Mouse (Mus musculus) olfactory bulb, adult 2 months (tissue): Measurements from ENCODE around the gene BC048403. TPM values are rescaled to one million over a fixed set of nuclear protein-coding genes. Genes with fewer than 3 reads are reported as not detected.

Experiments
- H3K27ac ChIP-seq: fragments of 200-500 bp; 2 replicates; pipeline ENCODE4 v1.5.1; 2012; ENCODE audit warnings: low read depth, low read length; ENCODE audit not compliant: insufficient read depth
- H3K4me1 ChIP-seq: fragments of 200-500 bp; 2 replicates; pipeline ENCODE4 v1.6.1; 2012; ENCODE audit warnings: low read length; ENCODE audit not compliant: control insufficient read depth, insufficient read depth
- H3K4me3 ChIP-seq: fragments of 200-500 bp; 2 replicates; pipeline ENCODE4 v1.5.1; 2012; ENCODE audit warnings: mild to moderate bottlenecking, low read depth, low read length, moderate library complexity; ENCODE audit not compliant: insufficient read depth
- CTCF ChIP-seq: fragments of 200-500 bp; IDR thresholded peaks from 2 replicates; pipeline ENCODE4 v1.5.1; 2012; ENCODE audit warnings: low read depth, mild to moderate bottlenecking, low read length, moderate library complexity; ENCODE audit not compliant: insufficient read depth
- POLR2A ChIP-seq: fragments of 200-500 bp; IDR thresholded peaks from 2 replicates; pipeline ENCODE4 v1.6.1; 2012; ENCODE audit warnings: mild to moderate bottlenecking, low read depth, low read length, moderate library complexity; ENCODE audit not compliant: insufficient read depth
- WGBS: fragments of 180-500 bp; shearing (Covaris S2); methylation state at CpG from one replicate; pipeline ENCODE4 v1.1.7; 2018; 5-methylcytosine and 5-hydroxymethylcytosine counted together
- polyA plus RNA-seq: library from polyadenylated mRNA; stranded (reverse); fragments of >200 nt; gene quantifications from 2 replicates; pipeline ENCODE4 v1.2.4, GENCODE M21; 2012; ENCODE audit warnings: low replicate concordance; ENCODE audit not compliant: missing spikeins, insufficient read depth, insufficient read length

BC048403 gene
- polyA plus RNA-seq, 1 experiment = not detected

GRCm38 (mm10) chr10:121718896-121719585, 20.7 kb upstream of the BC048403 start:
- no peaks in the 10 kb centered on the region for H3K4me1 ChIP-seq
- 87% methylated on average over 18 of the region's 18 CpGs for WGBS
- no peak overlapping the region for H3K4me3 ChIP-seq
- no peak for TF ChIP-seq POLR2A
- no peak for TF ChIP-seq CTCF
- H3K27ac ChIP-seq = no peak overlapping the region

GRCm38 (mm10) chr10:121720701-121721100, 19.0 kb upstream of the BC048403 start:
- TF ChIP-seq POLR2A = no peak
- no peak for TF ChIP-seq CTCF

GRCm38 (mm10) chr10:121726505-121726904, 13.2 kb upstream of the BC048403 start:
- 67% methylated on average over 4 of the region's 4 CpGs for WGBS
- H3K27ac ChIP-seq = no peak overlapping the region
- H3K4me1 ChIP-seq = no peaks in the 10 kb centered on the region
- H3K4me3 ChIP-seq = no peak overlapping the region
- TF ChIP-seq POLR2A (no peak), CTCF (no peak)

More at GRCm38 (mm10) chr10:121720701-121721100, 19.0 kb upstream of the BC048403 start:
- H3K27ac ChIP-seq = no peak overlapping the region
- H3K4me3 ChIP-seq = no peak overlapping the region
- WGBS = 96% methylated on average over 13 of the region's 13 CpGs
- H3K4me1 ChIP-seq = no peaks in the 10 kb centered on the region

GRCm38 (mm10) chr10:121727151-121727550, 12.6 kb upstream of the BC048403 start:
- H3K4me3 ChIP-seq = no peak overlapping the region
- no peak for TF ChIP-seq POLR2A
- TF ChIP-seq CTCF = no peak
- no peaks in the 10 kb centered on the region for H3K4me1 ChIP-seq
- no peak overlapping the region for H3K27ac ChIP-seq
- 79% methylated on average over 4 of the region's 4 CpGs for WGBS

- WGBS = 96% methylated on average over 4 of the region's 4 CpGs
- H3K4me1 ChIP-seq = peaks cover 2% of the 10 kb centered on the region; the same call in 1 of the 2 replicates
Observed at GRCm38 (mm10) chr10:121728226-121728625, 11.5 kb upstream of the BC048403 start.

GRCm38 (mm10) chr10:121731048-121731725, 8.6 kb upstream of the BC048403 start:
- Histone ChIP-seq H3K4me3 (no peak overlapping the region), H3K4me1 (peaks cover 2% of the 10 kb centered on the region; the same call in 1 of the 2 replicates), H3K27ac (no peak overlapping the region)
- 91% methylated on average over 8 of the region's 8 CpGs for WGBS
- no peak for TF ChIP-seq CTCF
- TF ChIP-seq POLR2A = no peak

More at GRCm38 (mm10) chr10:121728226-121728625, 11.5 kb upstream of the BC048403 start:
- no peak for TF ChIP-seq POLR2A
- TF ChIP-seq CTCF = no peak
- no peak overlapping the region for H3K27ac ChIP-seq
- H3K4me3 ChIP-seq = no peak overlapping the region

GRCm38 (mm10) chr10:121732542-121732941, 7.2 kb upstream of the BC048403 start:
- no peak for TF ChIP-seq POLR2A
- no peak for TF ChIP-seq CTCF
- Histone ChIP-seq H3K4me1 (peaks cover 2% of the 10 kb centered on the region; the same call in 1 of the 2 replicates), H3K4me3 (no peak overlapping the region), H3K27ac (no peak overlapping the region)
- 69% methylated on average over 9 of the region's 9 CpGs for WGBS

GRCm38 (mm10) chr10:121737256-121737655, 2.5 kb upstream of the BC048403 start:
- no peak for TF ChIP-seq CTCF
- no peak for TF ChIP-seq POLR2A
- WGBS = 82% methylated on average over 3 of the region's 3 CpGs

GRCm38 (mm10) chr10:121742336-121742735, 2.6 kb downstream of the BC048403 start:
- no peaks in the 10 kb centered on the region for H3K4me1 ChIP-seq
- 79% methylated on average over 4 of the region's 4 CpGs for WGBS
- no peak overlapping the region for H3K4me3 ChIP-seq
- no peak overlapping the region for H3K27ac ChIP-seq
- no peak for TF ChIP-seq CTCF
- no peak for TF ChIP-seq POLR2A

More at GRCm38 (mm10) chr10:121737256-121737655, 2.5 kb upstream of the BC048403 start:
- no peak overlapping the region for H3K27ac ChIP-seq
- peaks cover 2% of the 10 kb centered on the region; the same call in 1 of the 2 replicates for H3K4me1 ChIP-seq
- no peak overlapping the region for H3K4me3 ChIP-seq
